12 mouse cellular contexts compared by ENCODE assay signal in the genomic region with DNA sequence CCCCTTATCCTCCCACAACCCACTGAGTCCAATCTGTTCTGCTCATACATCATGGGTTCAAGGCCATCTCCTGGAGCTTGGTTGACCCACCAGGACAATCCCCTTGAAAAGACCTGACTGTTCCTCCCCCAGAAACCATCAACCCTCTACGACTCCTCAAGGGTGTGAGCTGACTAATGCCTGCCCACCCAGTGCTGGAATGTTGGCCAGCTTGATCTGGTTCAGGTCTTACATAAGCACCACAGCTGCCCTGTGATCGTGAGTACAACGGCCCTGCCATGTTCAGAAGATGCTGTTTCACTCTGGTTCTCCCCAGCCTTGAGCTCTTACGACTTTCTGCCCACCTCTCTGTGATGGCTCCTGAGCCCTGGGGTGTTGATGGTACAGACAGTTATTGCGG.
"Had no signal": no experiment of that assay in that cellular context is flagged by ENCODE, and none has a peak within 500 bp of the region (broad histone marks: within the 10 kb centered on the region; RNA-seq: fewer than 3 reads in every experiment).

No protein-coding gene starts in this region.

- H3K4me3 ChIP-seq: intestine, embryonic 15.5 days; left cerebral cortex, adult 2 months; limb, embryonic 10.5 days; liver, embryonic 15.5 days; midbrain, embryonic 13.5 days; stomach, embryonic 15.5 days had no signal

- H3K4me1 ChIP-seq: midbrain, embryonic 13.5 days had no signal

- DNase-seq: kidney, postnatal 25 days; lung, embryonic 14.5 days; lung, postnatal 10 days; thymus, adult 2 months; thymus, postnatal 25 days had no signal

- H3K9me3 ChIP-seq: intestine, embryonic 15.5 days; limb, embryonic 10.5 days; liver, embryonic 15.5 days; midbrain, embryonic 13.5 days; stomach, embryonic 15.5 days had no signal

- H3K27ac ChIP-seq: intestine, embryonic 15.5 days; left cerebral cortex, adult 2 months; limb, embryonic 10.5 days; liver, embryonic 15.5 days; midbrain, embryonic 13.5 days; stomach, embryonic 15.5 days had no signal

- H3K4me2 ChIP-seq: intestine, embryonic 15.5 days; liver, embryonic 11.5 days; liver, embryonic 15.5 days; lung, embryonic 14.5 days; midbrain, embryonic 13.5 days; stomach, embryonic 15.5 days had no signal

- H3K36me3 ChIP-seq: intestine, embryonic 15.5 days; limb, embryonic 10.5 days; liver, embryonic 15.5 days; midbrain, embryonic 13.5 days; stomach, embryonic 15.5 days had no signal

- H3K27me3 ChIP-seq: intestine, embryonic 15.5 days; midbrain, embryonic 13.5 days; stomach, embryonic 15.5 days had no signal

- H3K9ac ChIP-seq: intestine, embryonic 15.5 days; liver, embryonic 15.5 days; lung, embryonic 14.5 days; midbrain, embryonic 13.5 days; stomach, embryonic 15.5 days had no signal

- ATAC-seq: intestine, embryonic 15.5 days; midbrain, embryonic 13.5 days had no signal
